Comparison of ENCODE assay signal across 24 mouse cellular contexts in genomic region chr9:67541948-67542347, GRCm38 (mm10). TPM values are rescaled to one million over a fixed set of nuclear protein-coding genes. Genes with fewer than 3 reads are reported as not detected.
DNase-seq lines count a peak whose midpoint lies in the region; ATAC-seq and TF ChIP-seq lines count a peak whose summit lies in the region.
"Had no signal": no experiment of that assay in that cellular context is flagged by ENCODE, and none has a peak within 500 bp of the region (broad histone marks: within the 10 kb centered on the region; RNA-seq: fewer than 3 reads in every experiment).

No protein-coding gene starts in this region.

- peak; percentile 21; the same call in 1 of the 2 replicates for ATAC-seq in hindbrain, embryonic 14.5 days (ENCODE audit: low FRiP score)
- ATAC-seq in hindbrain, postnatal 0 days = no peak
- ATAC-seq in limb, embryonic 12.5 days (ENCODE audit: insufficient number of reproducible peaks, insufficient read depth, low FRiP score, low TSS enrichment, low read depth) = peak; percentile 37; the same call in 1 of the 2 replicates
- peak; percentile 75 for ATAC-seq in limb, embryonic 14.5 days (ENCODE audit: low FRiP score, low read depth)
- ATAC-seq: activated CD4-positive, CD25-positive, alpha-beta regulatory T cell, adult 4 months; forebrain, embryonic 13.5 days; inflammation-experienced regulatory T-cells, adult 6 months; intestine, postnatal 0 days; Patski had no signal

- H3K36me3 ChIP-seq in hindbrain, embryonic 14.5 days (replicated peaks; ENCODE audit: control insufficient read depth, insufficient read depth) = no peaks in the 10 kb centered on the region
- H3K36me3 ChIP-seq in hindbrain, postnatal 0 days (ENCODE audit: insufficient read depth, low read length) = no peaks in the 10 kb centered on the region
- no peaks in the 10 kb centered on the region for H3K36me3 ChIP-seq in limb, embryonic 12.5 days
- H3K36me3 ChIP-seq in limb, embryonic 10.5 days = no peaks in the 10 kb centered on the region
- H3K36me3 ChIP-seq in limb, embryonic 14.5 days (ENCODE audit: control insufficient read depth, insufficient read depth, low read length) = no peaks in the 10 kb centered on the region

- no peak overlapping the region for H3K9ac ChIP-seq in hindbrain, embryonic 14.5 days
- no peak overlapping the region for H3K9ac ChIP-seq in hindbrain, postnatal 0 days (replicated peaks; ENCODE audit: low read length)
- H3K9ac ChIP-seq in limb, embryonic 12.5 days (replicated peaks) = no peak overlapping the region
- H3K9ac ChIP-seq in limb, embryonic 14.5 days (ENCODE audit: low read depth, low read length, severe bottlenecking) = no peak overlapping the region
- H3K9ac ChIP-seq: forebrain, embryonic 13.5 days had no signal

- no peak overlapping the region for H3K27ac ChIP-seq in hindbrain, embryonic 14.5 days
- no peak overlapping the region for H3K27ac ChIP-seq in hindbrain, postnatal 0 days
- H3K27ac ChIP-seq in limb, embryonic 12.5 days = 0 out of 2 replicates have a peak overlapping the region, but pooled peaks have one; percentile 42
- no peak overlapping the region for H3K27ac ChIP-seq in limb, embryonic 10.5 days
- no peak overlapping the region for H3K27ac ChIP-seq in limb, embryonic 14.5 days (replicated peaks; ENCODE audit: low read depth, low read length)
- H3K27ac ChIP-seq: forebrain, embryonic 13.5 days; gastrocnemius, adult 2 months had no signal

- 74% methylated on average over 8 of the region's 8 CpGs for WGBS in hindbrain, embryonic 14.5 days
- 77% methylated on average over 8 of the region's 8 CpGs for WGBS in hindbrain, postnatal 0 days
- WGBS in limb, embryonic 12.5 days = 65% methylated on average over 8 of the region's 8 CpGs
- 86% methylated on average over 8 of the region's 8 CpGs for WGBS in limb, embryonic 10.5 days
- WGBS in limb, embryonic 14.5 days = 40% methylated on average over 8 of the region's 8 CpGs

- peaks cover 13% of the 10 kb centered on the region for H3K4me1 ChIP-seq in hindbrain, embryonic 14.5 days (replicated peaks; ENCODE audit: control insufficient read depth, insufficient read depth, low read length)
- H3K4me1 ChIP-seq in hindbrain, postnatal 0 days (ENCODE audit: insufficient read depth, low read length) = no peaks in the 10 kb centered on the region
- H3K4me1 ChIP-seq in limb, embryonic 12.5 days (replicated peaks) = peaks cover 26% of the 10 kb centered on the region
- peaks cover 13% of the 10 kb centered on the region for H3K4me1 ChIP-seq in limb, embryonic 10.5 days
- H3K4me1 ChIP-seq in limb, embryonic 14.5 days (ENCODE audit: control insufficient read depth, insufficient read depth, low read length) = peaks cover 10% of the 10 kb centered on the region

- H3K4me2 ChIP-seq in hindbrain, embryonic 14.5 days (replicated peaks) = no peak overlapping the region
- H3K4me2 ChIP-seq in hindbrain, postnatal 0 days (ENCODE audit: low read depth, low read length) = no peak overlapping the region
- no peak overlapping the region for H3K4me2 ChIP-seq in limb, embryonic 12.5 days
- H3K4me2 ChIP-seq in limb, embryonic 14.5 days (replicated peaks; ENCODE audit: low read depth, low read length, severe bottlenecking) = no peak overlapping the region
- H3K4me2 ChIP-seq: forebrain, embryonic 13.5 days; heart, embryonic 11.5 days had no signal

- no peak for TF ChIP-seq POLR2A in limb, embryonic 14.5 days (IDR thresholded peaks at IDR 0.05; ENCODE audit: borderline replicate concordance, extremely low read depth, insufficient read depth, insufficient read length)

- no peaks in the 10 kb centered on the region for H3K9me3 ChIP-seq in hindbrain, embryonic 14.5 days (ENCODE audit: control insufficient read depth, low read length)
- no peaks in the 10 kb centered on the region for H3K9me3 ChIP-seq in hindbrain, postnatal 0 days (ENCODE audit: low read length)
- H3K9me3 ChIP-seq in limb, embryonic 12.5 days = no peaks in the 10 kb centered on the region
- no peaks in the 10 kb centered on the region for H3K9me3 ChIP-seq in limb, embryonic 10.5 days (replicated peaks)
- H3K9me3 ChIP-seq in limb, embryonic 14.5 days (ENCODE audit: control insufficient read depth, low read length) = no peaks in the 10 kb centered on the region
- H3K9me3 ChIP-seq: forebrain, embryonic 13.5 days had no signal

- H3K27me3 ChIP-seq in hindbrain, embryonic 14.5 days (ENCODE audit: control insufficient read depth, insufficient read depth, low read length) = no peaks in the 10 kb centered on the region
- no peaks in the 10 kb centered on the region for H3K27me3 ChIP-seq in hindbrain, postnatal 0 days (ENCODE audit: insufficient read depth, low read length)
- no peaks in the 10 kb centered on the region for H3K27me3 ChIP-seq in limb, embryonic 12.5 days
- H3K27me3 ChIP-seq in limb, embryonic 10.5 days (ENCODE audit: low read depth, poor library complexity, severe bottlenecking) = no peaks in the 10 kb centered on the region
- no peaks in the 10 kb centered on the region for H3K27me3 ChIP-seq in limb, embryonic 14.5 days (ENCODE audit: control insufficient read depth, insufficient read depth, low read length)
- H3K27me3 ChIP-seq: CH12.LX; forebrain, embryonic 13.5 days; Patski had no signal

- peak; percentile 91 for DNase-seq in heart, adult 11 months
- no peak for DNase-seq in heart, adult 8-10 months (ENCODE audit: low spot score)
- DNase-seq in hindbrain, embryonic 14.5 days (ENCODE audit: low spot score) = no peak
- no peak for DNase-seq in hindbrain, postnatal 0 days (ENCODE audit: low spot score)
- no peak for DNase-seq in limb, embryonic 10.5 days (ENCODE audit: low spot score)
- DNase-seq in limb, embryonic 14.5 days (ENCODE audit: low spot score) = peak; percentile 70
- no peak for DNase-seq in embryo, embryonic 11 days
- DNase-seq: adrenal gland, adult 2 months; adrenal gland, postnatal 25 days; cerebellum, adult 18-20 months; cerebellum, adult 9-11 months; cerebellum, postnatal 36 days; gastrocnemius, adult 2 months; gastrocnemius, postnatal 25 days; heart, postnatal 36 days; kidney, adult 8-10 months had no signal

- no peak for TF ChIP-seq CTCF in hindbrain, postnatal 0 days (IDR thresholded peaks at IDR 0.05; ENCODE audit: low read depth)

- no peak overlapping the region for H3K4me3 ChIP-seq in hindbrain, embryonic 14.5 days (replicated peaks; ENCODE audit: low read length)
- no peak overlapping the region for H3K4me3 ChIP-seq in hindbrain, postnatal 0 days (ENCODE audit: low read length)
- no peak overlapping the region for H3K4me3 ChIP-seq in limb, embryonic 12.5 days (replicated peaks)
- H3K4me3 ChIP-seq in limb, embryonic 10.5 days = no peak overlapping the region
- H3K4me3 ChIP-seq in limb, embryonic 14.5 days (replicated peaks; ENCODE audit: low read length) = no peak overlapping the region
- H3K4me3 ChIP-seq: forebrain, embryonic 13.5 days; gastrocnemius, adult 2 months had no signal

RNA-seq across cellular contexts. Expression of gene Tln2, which starts 17.6 kb away (rescaled TPM):
- 10 to 100 TPM; 71.6 to 87.1 (median 76.7) TPM for total RNA-seq in heart, adult 8-10 months (2022)
- polyA plus RNA-seq in hindbrain, embryonic 14.5 days (2014; fragmentation: Nextera tagmentation; extraction: Ambion mirVana) = 38.3 and 41.5 TPM in 2 replicates
- total RNA-seq in hindbrain, postnatal 0 days (2014; rRNA removed) = 71.1 and 72.8 TPM in 2 replicates
- polyA plus RNA-seq in hindbrain, postnatal 0 days (2015; fragmentation: Nextera tagmentation; extraction: Ambion mirVana) = 51.8 and 59.3 TPM in 2 replicates
- 36.3 and 37.3 TPM in 2 replicates for polyA plus RNA-seq in limb, embryonic 12.5 days (2016; fragmentation: Nextera tagmentation; extraction: Ambion mirVana)
- polyA plus RNA-seq in limb, embryonic 10.5 days (2016; fragmentation: Nextera tagmentation; extraction: Ambion mirVana) = 40.2 and 41.5 TPM in 2 replicates
- 17.5 and 20.6 TPM in 2 replicates for polyA plus RNA-seq in limb, embryonic 14.5 days (2012; rRNA removed)
- polyA plus RNA-seq in limb, embryonic 14.5 days (2014; fragmentation: Nextera tagmentation; extraction: Ambion mirVana) = 38.4 and 39.2 TPM in 2 replicates

Comparison
In these comparisons a context has a peak if more than half of its experiments do, and no peak if none do; other contexts are left out.
1. DNase-seq: peak in heart, adult 11 months (single experiment) and limb, embryonic 14.5 days (single experiment); none in heart, adult 8-10 months (single experiment), hindbrain, embryonic 14.5 days (single experiment), hindbrain, postnatal 0 days (single experiment), limb, embryonic 10.5 days (single experiment) and embryo, embryonic 11 days (single experiment).